Mouse (Mus musculus): ENCODE results near the gene Hmbs.

DNA sequence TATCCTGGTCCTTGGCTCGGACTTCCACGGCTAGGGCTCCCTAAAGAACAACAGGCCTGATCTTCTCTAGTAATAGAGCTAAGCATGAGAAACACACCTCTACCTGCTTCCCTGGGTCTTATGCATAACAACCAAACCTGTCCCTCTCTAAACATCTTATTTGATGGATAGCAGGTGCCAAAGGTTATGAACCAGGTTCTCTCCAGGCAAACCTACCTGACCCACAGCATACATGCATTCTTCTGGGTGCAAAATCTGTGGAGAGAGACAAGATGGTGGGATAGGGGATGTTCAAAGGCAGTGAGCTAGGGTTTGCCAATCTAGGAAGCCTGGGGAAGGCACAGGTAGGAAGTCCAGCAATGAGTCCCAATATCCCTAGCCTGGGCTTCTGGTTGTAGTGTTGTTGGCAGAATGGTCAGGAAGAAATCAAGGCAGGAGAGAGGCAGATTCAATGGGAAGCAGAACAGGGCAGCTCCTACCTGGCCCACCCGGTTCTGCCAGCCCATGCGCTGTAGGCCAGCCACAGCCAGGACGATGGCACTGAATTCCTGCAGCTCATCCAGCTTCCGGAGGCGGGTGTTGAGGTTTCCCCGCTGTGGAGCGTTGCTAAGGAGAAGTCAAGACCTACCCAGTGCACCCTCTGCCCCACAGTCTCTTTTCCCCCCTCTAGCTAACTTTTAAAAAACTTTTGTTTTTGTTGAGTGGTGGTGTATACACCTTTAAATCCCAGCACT lies 6.4 kb downstream of the Hmbs start:
- TF ChIP-seq CTCF (IDR thresholded peaks at IDR 0.05; ENCODE audit: low read depth, low read length) = no peak
- no peak for TF ChIP-seq POLR2A (IDR thresholded peaks at IDR 0.05; ENCODE audit: insufficient read depth, low read length)
- no peak for TF ChIP-seq EP300 (IDR thresholded peaks at IDR 0.05; ENCODE audit: insufficient read depth, low read depth, low read length)

All from ES-Bruce4 (cell line).